Mouse (Mus musculus) urinary bladder, postnatal 0 days (tissue): Measurements from ENCODE around the gene Wbp1l. TPM values are rescaled to one million over a fixed set of nuclear protein-coding genes. Genes with fewer than 3 reads are reported as not detected.

ENCODE experiments used
- polyA plus RNA-seq: library from polyadenylated mRNA; unstranded; fragments of >200 nt; fragmentation: Nextera tagmentation; extraction: Ambion mirVana; gene quantifications from 2 replicates; pipeline ENCODE4 v1.2.1, GENCODE M21; 2015

Gene Wbp1l
- polyA plus RNA-seq = 39.0 TPM in 2 replicates

DNA sequence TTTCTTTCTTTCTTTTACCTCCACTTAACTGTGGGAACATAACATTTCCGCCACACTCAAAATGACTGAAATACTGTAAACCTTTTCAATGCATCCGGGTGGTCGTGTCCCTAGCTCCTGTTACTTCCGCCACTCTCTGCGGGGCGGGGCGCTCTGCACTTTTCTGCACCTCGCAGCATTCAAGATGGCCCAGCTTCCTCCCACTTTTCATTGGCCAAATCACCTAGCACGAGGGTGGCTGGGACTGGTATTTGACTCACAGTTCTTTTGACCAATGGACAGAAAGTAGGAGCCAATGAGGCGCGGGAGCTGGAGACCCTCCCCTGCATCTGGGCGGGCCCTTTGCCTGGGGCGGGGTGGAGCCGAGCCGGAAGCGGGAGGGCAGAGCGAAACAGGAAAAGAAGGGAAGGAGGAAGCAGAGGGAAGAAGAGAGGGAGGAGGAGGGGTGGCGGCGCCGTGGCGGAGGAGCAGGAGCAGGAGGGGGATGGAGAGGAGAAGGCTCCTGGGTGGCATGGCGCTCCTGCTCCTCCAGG, at the start of gene Wbp1l:
Gene Wbp1l (plus strand): TSS at position 365 of the 533 bp plus-strand sequence.

GRCm38 (mm10) chr19:46572951-46573937, 25.6 kb upstream of the Wbp1l start, which contains the start of the genes Arl3 and Sfxn2:
Gene Arl3, minus strand, starts transcription at chr19:46573198.
Gene Sfxn2, plus strand, starts transcription at chr19:46573365.

GRCm38 (mm10) chr19:46672766-46673418, 74.0 kb downstream of the Wbp1l start, which contains the start of gene Cyp17a1:
Gene Cyp17a1, minus strand, starts transcription at chr19:46673172.

GRCm38 (mm10) chr19:46689460-46690372, 90.8 kb downstream of the Wbp1l start, which contains the start of gene Borcs7:
Gene Borcs7, plus strand, starts transcription at chr19:46689906.

Other genes starting within 250 kb of the Wbp1l start
- gene 2310034G01Rik, start 248.8 kb upstream of the Wbp1l start, polyA plus RNA-seq = 1.7 and 1.9 TPM in 2 replicates
- gene Actr1a, start 203.3 kb upstream of the Wbp1l start, polyA plus RNA-seq = 92.8 and 101 TPM in 2 replicates
- gene Sufu, start 202.2 kb upstream of the Wbp1l start, polyA plus RNA-seq = 14.5 and 15.6 TPM in 2 replicates
- 14.1 and 14.5 TPM in 2 replicates for gene Trim8, start 97.4 kb upstream of the Wbp1l start, polyA plus RNA-seq
- gene Arl3, start 25.9 kb upstream of the Wbp1l start, polyA plus RNA-seq = 84.2 and 93.1 TPM in 2 replicates
- gene Sfxn2, start 25.7 kb upstream of the Wbp1l start, polyA plus RNA-seq = 9.6 and 10.0 TPM in 2 replicates
- gene Cyp17a1, start 74.1 kb downstream of the Wbp1l start, polyA plus RNA-seq = not detected in 2 replicates
- gene Borcs7, start 90.8 kb downstream of the Wbp1l start, polyA plus RNA-seq = 24.5 and 25.5 TPM in 2 replicates
- 19.3 and 23.8 TPM in 2 replicates for gene As3mt, start 108.4 kb downstream of the Wbp1l start, polyA plus RNA-seq
- 3.9 and 5.2 TPM in 2 replicates for gene Cnnm2, start 162.5 kb downstream of the Wbp1l start, polyA plus RNA-seq